Mouse (Mus musculus) brown adipose tissue, adult 24 weeks (tissue): ENCODE data around the gene Bckdhb. TPM values are rescaled to one million over a fixed set of nuclear protein-coding genes. Genes with fewer than 3 reads are reported as not detected.

Experiments used
- H3K27ac ChIP-seq: fragments of 200-500 bp; replicated peaks from 2 replicates; pipeline ENCODE4 v1.5.1; 2012; ENCODE audit warnings: low read depth, mild to moderate bottlenecking, low read length
- H3K4me1 ChIP-seq: fragments of 200-500 bp; 2 replicates; pipeline ENCODE4 v1.6.1; 2012; ENCODE audit warnings: low read length, mixed read lengths; ENCODE audit not compliant: control insufficient read depth, insufficient read depth, insufficient read length
- H3K4me3 ChIP-seq: fragments of 200-500 bp; 2 replicates; pipeline ENCODE4 v1.5.1; 2012; ENCODE audit warnings: low read depth, mild to moderate bottlenecking, low read length, moderate library complexity; ENCODE audit not compliant: insufficient read depth
- polyA plus RNA-seq: library from polyadenylated mRNA; stranded (reverse); fragments of >200 nt; gene quantifications from 2 replicates; pipeline ENCODE4 v1.2.4, GENCODE M21; 2012; ENCODE audit not compliant: missing spikeins, insufficient read depth, insufficient read length

The Bckdhb gene
- polyA plus RNA-seq, 1 experiment, result 253 TPM

- no peaks in the 10 kb centered on the region for H3K4me1 ChIP-seq
- no peak overlapping the region for H3K4me3 ChIP-seq
- H3K27ac ChIP-seq, result no peak overlapping the region
These were observed 210.1 kb downstream of the Bckdhb start for GRCm38 (mm10) chr9:84135062-84135461.

DNA sequence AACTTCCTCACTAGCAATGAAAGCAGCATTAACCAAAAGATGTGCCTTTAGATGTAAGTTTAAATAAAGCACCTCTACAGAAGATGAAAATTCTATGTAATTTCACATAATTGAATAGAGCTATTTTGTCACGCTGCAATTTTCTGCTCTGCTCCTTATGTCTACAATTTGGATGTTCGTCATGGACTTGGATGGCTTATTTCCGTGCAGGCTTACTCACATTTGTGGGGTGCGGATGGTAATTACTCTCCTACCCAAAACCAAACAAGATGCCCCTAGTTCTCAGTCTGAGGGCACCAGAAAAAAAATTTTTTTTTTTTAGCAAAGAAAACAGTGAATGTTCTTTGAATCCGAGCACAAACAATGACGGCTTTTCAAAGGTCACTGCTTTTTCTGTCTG is 212.2 kb downstream of the Bckdhb start:
- Histone ChIP-seq H3K4me1 (no peaks in the 10 kb centered on the region), H3K4me3 (no peak overlapping the region), H3K27ac (no peak overlapping the region)

- H3K4me3 ChIP-seq, result no peak overlapping the region
These were observed 223.2 kb downstream of the Bckdhb start for GRCm38 (mm10) chr9:84148124-84148523.

More at GRCm38 (mm10) chr9:84148124-84148523, 223.2 kb downstream of the Bckdhb start:
- Histone ChIP-seq H3K4me1 (no peaks in the 10 kb centered on the region; the same call in 1 of the 2 replicates), H3K27ac (no peak overlapping the region)

Other genes starting within 250 kb of the Bckdhb start
- 1.4 and 2.5 TPM in 2 replicates for gene Elovl4, start 118.9 kb upstream of the Bckdhb start, polyA plus RNA-seq
- gene Ttk, start 90.5 kb upstream of the Bckdhb start, polyA plus RNA-seq, result 0.46 TPM in 1 of 2 replicates, not detected in the other